Mouse (Mus musculus) gonadal fat pad, adult 2 months (tissue): ENCODE results near the gene Man1a2. TPM values are rescaled to one million over a fixed set of nuclear protein-coding genes. Genes with fewer than 3 reads are reported as not detected.

Experiments used
- DNase-seq: peaks from one replicate; pipeline ENCODE4 v3.0.0-alpha.2; 2012; ENCODE audit warnings: low read depth
- polyA plus RNA-seq: library from polyadenylated mRNA; depleted of rRNA; stranded (reverse); fragments of >200 nt; gene quantifications from 2 replicates; pipeline ENCODE4 v1.2.3, GENCODE M21; 2012

Man1a2 gene
- polyA plus RNA-seq, 1 experiment = 9.7 TPM

- no peak for DNase-seq
Observed at GRCm38 (mm10) chr3:100685763-100686370, 564 bp upstream of the Man1a2 start.

- no peak for DNase-seq
Observed at GRCm38 (mm10) chr3:100684234-100684975, 898 bp downstream of the Man1a2 start.

GRCm38 (mm10) chr3:100682841-100683240 lies 2.5 kb downstream of the Man1a2 start:
- DNase-seq = no peak

GRCm38 (mm10) chr3:100682281-100682680 lies 3.0 kb downstream of the Man1a2 start:
- DNase-seq = no peak

GRCm38 (mm10) chr3:100681448-100682092 lies 3.7 kb downstream of the Man1a2 start:
- DNase-seq = no peak

GRCm38 (mm10) chr3:100680226-100680625 lies 5.1 kb downstream of the Man1a2 start:
- no peak for DNase-seq

GRCm38 (mm10) chr3:100678951-100679570 lies 6.2 kb downstream of the Man1a2 start:
- no peak for DNase-seq

GRCm38 (mm10) chr3:100675146-100675545 lies 10.2 kb downstream of the Man1a2 start:
- DNase-seq = no peak

GRCm38 (mm10) chr3:100670412-100670811 lies 14.9 kb downstream of the Man1a2 start:
- no peak for DNase-seq

GRCm38 (mm10) chr3:100653291-100653690 lies 32.0 kb downstream of the Man1a2 start:
- DNase-seq = no peak

GRCm38 (mm10) chr3:100641581-100641980 lies 43.7 kb downstream of the Man1a2 start:
- no peak for DNase-seq

GRCm38 (mm10) chr3:100636255-100636654 lies 49.0 kb downstream of the Man1a2 start:
- DNase-seq = no peak

- no peak for DNase-seq
Observed at GRCm38 (mm10) chr3:100634821-100635220, 50.5 kb downstream of the Man1a2 start.

- no peak for DNase-seq
Observed at GRCm38 (mm10) chr3:100618511-100618910, 66.8 kb downstream of the Man1a2 start.

GRCm38 (mm10) chr3:100610916-100611315 lies 74.4 kb downstream of the Man1a2 start:
- no peak for DNase-seq

GRCm38 (mm10) chr3:100604539-100604938 lies 80.8 kb downstream of the Man1a2 start:
- no peak for DNase-seq

GRCm38 (mm10) chr3:100599265-100599820 lies 86.0 kb downstream of the Man1a2 start:
- no peak for DNase-seq

GRCm38 (mm10) chr3:100591053-100591452 lies 94.2 kb downstream of the Man1a2 start:
- DNase-seq = no peak

- DNase-seq = no peak
Observed at GRCm38 (mm10) chr3:100582721-100583355, 102.5 kb downstream of the Man1a2 start.

- DNase-seq = no peak
Observed at GRCm38 (mm10) chr3:100572571-100573183, 112.6 kb downstream of the Man1a2 start.
